Mouse (Mus musculus): ENCODE results near the gene Eno4.

- no peak for TF ChIP-seq CTCF (IDR thresholded peaks at IDR 0.05; ENCODE audit: insufficient read depth, low read depth, low read length)
- TF ChIP-seq POLR2A (IDR thresholded peaks at IDR 0.05; ENCODE audit: insufficient read depth, low read depth, low read length): no peak
These were observed 24.1 kb upstream of the Eno4 start for GRCm38 (mm10) chr19:58919148-58919547.

All from olfactory bulb, adult 2 months (tissue).